Mouse (Mus musculus) CH12.LX (cell line): Measurements from ENCODE around the gene N4bp2l1. TPM values are rescaled to one million over a fixed set of nuclear protein-coding genes. Genes with fewer than 3 reads are reported as not detected.
A peak's percentile ranks its signal among the peaks of the same experiment; 100 is the strongest.

ENCODE experiments used
- DNase-seq: peaks from one replicate; pipeline ENCODE4 v3.0.0-alpha.2; 2013; ENCODE audit errors: extremely low read depth
- H3K27ac ChIP-seq: 2 replicates; pipeline ENCODE4 v1.5.1; 2012; ENCODE audit warnings: low read depth, mild to moderate bottlenecking, control low read depth, moderate library complexity; ENCODE audit not compliant: insufficient read depth
- H3K27me3 ChIP-seq: replicated peaks from 2 replicates; pipeline ENCODE3; 2012; ENCODE audit warnings: inconsistent platforms
- H3K36me3 ChIP-seq, 2 experiments: replicated peaks in 1 of 2; 2 replicates each; pipeline versions ENCODE3 to v1.6.1; 2012; ENCODE audit warnings: inconsistent platforms in 1 of 2, low read length in 1 of 2, mild to moderate bottlenecking in 1 of 2, mixed read lengths in 1 of 2, moderate library complexity in 1 of 2; ENCODE audit not compliant: control insufficient read depth in 1 of 2, insufficient read depth in 1 of 2
- H3K4me1 ChIP-seq, 2 experiments: 2 replicates each; pipeline ENCODE4 v1.6.1; 2012; ENCODE audit warnings: inconsistent platforms in 1 of 2, moderate library complexity in 1 of 2; ENCODE audit not compliant: insufficient read depth in 2 of 2, control insufficient read depth in 1 of 2
- H3K4me2 ChIP-seq: 2 replicates; pipeline ENCODE4 v1.6.1; 2012; ENCODE audit warnings: low read depth, mild to moderate bottlenecking, control low read depth; ENCODE audit not compliant: poor library complexity, insufficient read depth, severe bottlenecking
- H3K4me3 ChIP-seq, 3 experiments: fragments of 150-350 bp in 1 of 3; sonication (generic) in 1 of 3; replicated peaks in 1 of 3; 2 replicates each; pipeline versions ENCODE3 to v1.5.1; 2011 to 2012; ENCODE audit warnings: low read depth in 2 of 3, low read length in 2 of 3, mild to moderate bottlenecking in 2 of 3, moderate library complexity in 2 of 3, control low read depth in 1 of 3, improper control_type of control experiment in 1 of 3, inconsistent platforms in 1 of 3, mixed read lengths in 1 of 3; ENCODE audit not compliant: poor library complexity in 1 of 3
- H3K79me2 ChIP-seq: replicated peaks from 2 replicates; pipeline ENCODE4 v1.6.1; 2012; ENCODE audit warnings: mild to moderate bottlenecking, moderate library complexity; ENCODE audit not compliant: control insufficient read depth, poor library complexity, insufficient read depth, severe bottlenecking; ENCODE audit errors: extremely low read depth
- H3K9ac ChIP-seq: 2 replicates; pipeline ENCODE4 v1.6.1; 2012; ENCODE audit warnings: low read depth, mild to moderate bottlenecking, control low read depth, moderate library complexity; ENCODE audit not compliant: insufficient read depth
- H3K9me3 ChIP-seq: replicated peaks from 2 replicates; pipeline ENCODE3; 2012; ENCODE audit warnings: low read length, inconsistent platforms, mixed read lengths
- BHLHE40 ChIP-seq: IDR thresholded peaks from 2 replicates; pipeline ENCODE4 v1.6.1; 2011; ENCODE audit warnings: mild to moderate bottlenecking, low read depth, low read length, improper control_type of control experiment
- CHD1 ChIP-seq: IDR thresholded peaks from 2 replicates; pipeline ENCODE4 v1.6.1; 2012; ENCODE audit warnings: low read depth, low read length, improper control_type of control experiment, inconsistent platforms
- CHD2 ChIP-seq: IDR thresholded peaks from 2 replicates; pipeline ENCODE4 v1.6.1; 2011; ENCODE audit warnings: low read length, improper control_type of control experiment
- CTCF ChIP-seq, 2 experiments: IDR thresholded peaks in 1 of 2; conservative IDR thresholded peaks in 1 of 2; 2 replicates each; pipeline ENCODE4 v1.5.1; 2011 to 2012; ENCODE audit warnings: low read depth in 2 of 2, low read length in 2 of 2, improper control_type of control experiment in 1 of 2, inconsistent platforms in 1 of 2, mild to moderate bottlenecking in 1 of 2, moderate library complexity in 1 of 2
- ELF1 ChIP-seq: IDR thresholded peaks from 2 replicates; pipeline ENCODE4 v1.6.1; 2014; ENCODE audit warnings: low read depth, mild to moderate bottlenecking, inconsistent platforms, low read length, improper control_type of control experiment
- EP300 ChIP-seq: IDR thresholded peaks from 2 replicates; pipeline ENCODE4 v1.6.1; 2011; ENCODE audit warnings: low read length, improper control_type of control experiment
- ETS1 ChIP-seq: conservative IDR thresholded peaks from 2 replicates; pipeline ENCODE4 v1.6.1; 2012; ENCODE audit warnings: low read depth, mild to moderate bottlenecking, inconsistent platforms, low read length, improper control_type of control experiment, moderate library complexity
- GABPA ChIP-seq: IDR thresholded peaks from 2 replicates; pipeline ENCODE4 v1.6.1; 2012; ENCODE audit warnings: low read depth, low read length, improper control_type of control experiment, inconsistent platforms; ENCODE audit not compliant: insufficient replicate concordance
- IRF4 ChIP-seq: IDR thresholded peaks from 2 replicates; pipeline ENCODE4 v1.6.1; 2014; ENCODE audit warnings: low read depth, mild to moderate bottlenecking, inconsistent platforms, low read length, improper control_type of control experiment
- JUND ChIP-seq: conservative IDR thresholded peaks from 2 replicates; pipeline ENCODE4 v1.6.1; 2011; ENCODE audit warnings: low read depth, low read length, improper control_type of control experiment
- MAFK ChIP-seq: IDR thresholded peaks from 2 replicates; pipeline ENCODE4 v1.6.1; 2011; ENCODE audit warnings: low read length, improper control_type of control experiment; ENCODE audit not compliant: insufficient replicate concordance
- MAZ ChIP-seq: IDR thresholded peaks from 2 replicates; pipeline ENCODE4 v1.6.1; 2012; ENCODE audit warnings: low read depth, mild to moderate bottlenecking, inconsistent platforms, low read length, improper control_type of control experiment, moderate library complexity
- MEF2A ChIP-seq: IDR thresholded peaks from 2 replicates; pipeline ENCODE4 v1.6.1; 2014; ENCODE audit warnings: low read depth, mild to moderate bottlenecking, inconsistent platforms, low read length, improper control_type of control experiment, borderline replicate concordance
- NELFE ChIP-seq: IDR thresholded peaks from 2 replicates; pipeline ENCODE4 v1.6.1; 2011; ENCODE audit warnings: low read depth, low read length, improper control_type of control experiment
- PAX5 ChIP-seq: IDR thresholded peaks from 2 replicates; pipeline ENCODE4 v1.6.1; 2012; ENCODE audit warnings: low read length, inconsistent platforms, mixed read lengths
- RAD21 ChIP-seq: IDR thresholded peaks from 2 replicates; pipeline ENCODE4 v1.6.1; 2011; ENCODE audit warnings: low read depth, mild to moderate bottlenecking, low read length, improper control_type of control experiment, moderate library complexity
- SMC3 ChIP-seq: IDR thresholded peaks from 2 replicates; pipeline ENCODE4 v1.6.1; 2011; ENCODE audit warnings: low read depth, low read length, improper control_type of control experiment
- TBP ChIP-seq: conservative IDR thresholded peaks from 2 replicates; pipeline ENCODE4 v1.6.1; 2011; ENCODE audit warnings: low read depth, low read length, improper control_type of control experiment
- TCF12 ChIP-seq: IDR thresholded peaks from 2 replicates; pipeline ENCODE4 v1.6.1; 2014; ENCODE audit warnings: low read depth, mild to moderate bottlenecking, inconsistent platforms, low read length, improper control_type of control experiment
- USF2 ChIP-seq: conservative IDR thresholded peaks from 2 replicates; pipeline ENCODE4 v1.6.1; 2011; ENCODE audit warnings: low read depth, low read length, improper control_type of control experiment
- ZMIZ1 ChIP-seq: IDR thresholded peaks from 2 replicates; pipeline ENCODE4 v1.6.1; 2012; ENCODE audit warnings: low read depth, mild to moderate bottlenecking, inconsistent platforms, low read length, improper control_type of control experiment
- ZNF384 ChIP-seq: IDR thresholded peaks from 2 replicates; pipeline ENCODE4 v1.6.1; 2012; ENCODE audit warnings: low read depth, low read length, improper control_type of control experiment, inconsistent platforms
- dilution Hi-C: fragments of 300-500 bp; cut with MboI; formaldehyde crosslinking; loops from 2 replicates; pipeline ENCODE4 v1.14.3; 2020; ENCODE audit warnings: low sequenced_read_pairs; ENCODE audit not compliant: extremely low pct_unique_long_range_greater_than_20kb, extremely low pct_ligation_motif_present
- in situ Hi-C: fragments of 300-500 bp; cut with MboI; formaldehyde crosslinking; loops from 3 replicates; pipeline ENCODE4 v1.14.3; 2019; ENCODE audit warnings: low sequenced_read_pairs, low pct_ligation_motif_present, low pct_unique_long_range_greater_than_20kb, mixed read lengths
- polyA plus RNA-seq: library from polyadenylated mRNA; unstranded; fragments of >175 nt; gene quantifications from 2 replicates; pipeline ENCODE4 v1.2.1, GENCODE M21; 2012; ENCODE audit warnings: low read depth; ENCODE audit not compliant: insufficient read length
- total RNA-seq, 2 experiments: library from RNA; depleted of rRNA; stranded (reverse); fragments of 300-350 nt in 1 of 2; fragments of >200 nt in 1 of 2; gene quantifications; 2 replicates each; pipeline ENCODE4 v1.2.3; 2012 to 2014

Gene N4bp2l1
- total and polyA plus RNA-seq, 3 experiments = 9.5 to 18.6 (median 10.2) TPM

GRCm38 (mm10) chr5:150560851-150561250 lies 36.1 kb downstream of the N4bp2l1 start:
- H3K27me3 ChIP-seq = no peaks in the 10 kb centered on the region
- no peak overlapping the region for H3K27ac ChIP-seq
- no peaks in the 10 kb centered on the region for H3K9me3 ChIP-seq
- H3K4me2 ChIP-seq = no peak overlapping the region
- H3K9ac ChIP-seq = no peak overlapping the region
- H3K4me3 ChIP-seq = no peak overlapping the region
- peaks cover 0 to 3% of the 10 kb centered on the region in 2 experiments; a peak in 2 of 4 replicates for H3K4me1 ChIP-seq
- in situ Hi-C loops = no loop called here
- TF ChIP-seq IRF4 = no peak
- peak; percentile 53 for TF ChIP-seq ZNF384
- peaks cover 43 to 86% of the 10 kb centered on the region in 2 experiments for H3K36me3 ChIP-seq
- DNase-seq = no peak
- dilution Hi-C loops = no loop called here
- no peaks in the 10 kb centered on the region; the same call in 1 of the 2 replicates for H3K79me2 ChIP-seq

DNA sequence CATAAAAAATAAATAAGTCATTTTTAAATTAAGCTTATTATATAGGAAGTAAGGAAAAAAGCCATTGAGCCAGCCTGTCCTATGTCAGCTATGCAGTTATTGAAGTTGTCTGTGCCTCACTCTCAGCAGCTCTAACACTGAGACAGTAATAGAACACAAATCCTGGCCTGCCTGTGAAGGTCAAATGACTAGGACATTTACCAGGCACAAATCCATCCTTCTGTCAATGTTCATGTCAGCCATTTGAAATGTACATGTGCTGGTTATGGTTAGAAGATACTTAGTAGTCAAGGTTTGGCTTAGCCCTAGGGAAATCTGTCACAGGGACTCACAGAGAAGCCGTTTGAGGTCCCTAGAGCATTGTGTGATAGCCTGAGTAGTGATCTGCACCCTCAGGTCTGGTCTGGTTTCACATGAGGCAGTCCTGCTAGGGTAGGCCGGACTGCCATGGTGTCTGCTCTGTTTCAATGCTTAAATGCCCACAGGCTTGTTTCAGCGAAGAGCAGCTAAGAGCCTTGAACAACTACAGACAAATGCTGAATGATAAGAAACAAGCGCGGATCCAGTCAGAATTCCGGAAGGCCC lies 37.4 kb downstream of the N4bp2l1 start:
- Histone ChIP-seq H3K79me2 (no peaks in the 10 kb centered on the region), H3K36me3 (peaks cover 38 to 79% of the 10 kb centered on the region in 2 experiments), H3K27ac (no peak overlapping the region), H3K9ac (no peak overlapping the region), H3K4me2 (no peak overlapping the region), H3K4me3 (no peak overlapping the region), H3K4me1 (peaks cover 0 to 3% of the 10 kb centered on the region in 2 experiments; a peak in 2 of 4 replicates), H3K9me3 (no peaks in the 10 kb centered on the region), H3K27me3 (no peaks in the 10 kb centered on the region)
- TF ChIP-seq MAFK = no peak
- no peak for TF ChIP-seq TBP
- TF ChIP-seq MAZ = no peak
- no peak for TF ChIP-seq ZMIZ1
- in situ Hi-C loops = no loop called here
- dilution Hi-C loops = no loop called here
- DNase-seq = peak; percentile 9

- dilution Hi-C loops = no loop called here
- DNase-seq = no peak
- no peak overlapping the region for H3K4me2 ChIP-seq
- no peak overlapping the region for H3K4me3 ChIP-seq
- H3K9ac ChIP-seq = no peak overlapping the region
- no peak for TF ChIP-seq USF2
- no peak for TF ChIP-seq MEF2A
- no peak for TF ChIP-seq TCF12
- no peak for TF ChIP-seq NELFE
- peak; percentile 19; the same call in 1 of the 2 replicates for TF ChIP-seq SMC3
- no peak for TF ChIP-seq GABPA
- TF ChIP-seq CHD1 = no peak
- TF ChIP-seq ZMIZ1 = no peak
- no peak for TF ChIP-seq JUND
- no peak for TF ChIP-seq PAX5
- TF ChIP-seq RAD21 = peak; percentile 13
- TF ChIP-seq ETS1 = no peak
- no peak for TF ChIP-seq BHLHE40
- TF ChIP-seq ELF1 = no peak
- peak in 1 of 2 experiments; percentile 27; a peak in 1 of 4 replicates for TF ChIP-seq CTCF (conservative IDR thresholded peaks at IDR 0.05 in 1 of 2, IDR thresholded peaks at IDR 0.05 in 1 of 2; ENCODE audit: low read depth in 2 of 2, low read length in 2 of 2)
- TF ChIP-seq EP300 = no peak
- TF ChIP-seq ZNF384 = no peak
- no peak for TF ChIP-seq CHD2
- TF ChIP-seq, all 38 proteins: peak for 3
- Histone ChIP-seq H3K27ac (no peak overlapping the region), H3K79me2 (no peaks in the 10 kb centered on the region), H3K4me1 (no peaks in the 10 kb centered on the region), H3K36me3 (peaks cover 39 to 66% of the 10 kb centered on the region in 2 experiments), H3K9me3 (no peaks in the 10 kb centered on the region), H3K27me3 (no peaks in the 10 kb centered on the region)
- in situ Hi-C loops = no loop called here
Observed at GRCm38 (mm10) chr5:150551637-150552036, 45.4 kb downstream of the N4bp2l1 start.
